Mouse (Mus musculus): ENCODE measurements at regions not wholly inside any gene's neighbourhood (a gene's known extent, or its start where the extent isn't known, plus 50 kb on each side); places are given as distances from the start of the nearest gene placed in this dataset.
A peak's percentile ranks its signal among the peaks of the same experiment; 100 is the strongest.

- no peaks in the 10 kb centered on the region for H3K36me3 ChIP-seq
- no peak overlapping the region for H3K9ac ChIP-seq (replicated peaks)
- 0 out of 2 replicates have a peak, but pooled peaks cover 2% of the 10 kb centered on the region for H3K27me3 ChIP-seq
- H3K4me3 ChIP-seq: no peak overlapping the region
- no peak for ATAC-seq (replicated peaks)
- H3K4me2 ChIP-seq (replicated peaks): no peak overlapping the region
- H3K9me3 ChIP-seq: peaks cover 5% of the 10 kb centered on the region; the same call in 1 of the 2 replicates
- no peak overlapping the region for H3K27ac ChIP-seq (replicated peaks)
- 89% methylated on average over 10 of the region's 10 CpGs for WGBS
- H3K4me1 ChIP-seq: no peaks in the 10 kb centered on the region
Observed at GRCm38 (mm10) chr2:169100516-169100915, 145.1 kb upstream of the Zfp64 start.

GRCm38 (mm10) chr2:169099678-169100077 lies 144.3 kb upstream of the Zfp64 start:
- Histone ChIP-seq H3K9ac (replicated peaks) (no peak overlapping the region), H3K4me3 (no peak overlapping the region), H3K4me2 (replicated peaks) (no peak overlapping the region), H3K36me3 (no peaks in the 10 kb centered on the region), H3K27ac (replicated peaks) (no peak overlapping the region), H3K4me1 (no peaks in the 10 kb centered on the region), H3K27me3 (0 out of 2 replicates have a peak, but pooled peaks cover 5% of the 10 kb centered on the region), H3K9me3 (peaks cover 5% of the 10 kb centered on the region)
- no peak for ATAC-seq (replicated peaks)
- 81% methylated on average over 12 of the region's 12 CpGs for WGBS

- no peak overlapping the region for H3K9ac ChIP-seq (replicated peaks)
- no peaks in the 10 kb centered on the region for H3K36me3 ChIP-seq
- H3K9me3 ChIP-seq: peaks cover 5% of the 10 kb centered on the region
- ATAC-seq (replicated peaks): no peak
- no peak overlapping the region for H3K4me3 ChIP-seq
- H3K27me3 ChIP-seq: 0 out of 2 replicates have a peak, but pooled peaks cover 5% of the 10 kb centered on the region
- no peak overlapping the region for H3K27ac ChIP-seq (replicated peaks)
- H3K4me1 ChIP-seq: peaks cover 9% of the 10 kb centered on the region
- WGBS: 88% methylated on average over 6 of the region's 6 CpGs
- no peak overlapping the region for H3K4me2 ChIP-seq (replicated peaks)
Observed at GRCm38 (mm10) chr2:169098591-169098990, 143.2 kb upstream of the Zfp64 start.

- H3K4me2 ChIP-seq (replicated peaks): peak overlapping the region; percentile 14; the same call in 1 of the 2 replicates
Observed at GRCm38 (mm10) chr2:169094011-169094754, 138.8 kb upstream of the Zfp64 start.

GRCm38 (mm10) chr2:169090256-169090655 lies 134.9 kb upstream of the Zfp64 start:
- no peak for ATAC-seq (replicated peaks)
- WGBS: 82% methylated on average over 3 of the region's 3 CpGs
- H3K27me3 ChIP-seq: 0 out of 2 replicates have a peak, but pooled peaks cover 2% of the 10 kb centered on the region
- no peak overlapping the region for H3K4me2 ChIP-seq (replicated peaks)
- H3K9me3 ChIP-seq: no peaks in the 10 kb centered on the region; the same call in 1 of the 2 replicates
- H3K9ac ChIP-seq (replicated peaks): no peak overlapping the region
- H3K36me3 ChIP-seq: no peaks in the 10 kb centered on the region
- H3K4me3 ChIP-seq: no peak overlapping the region
- no peak overlapping the region for H3K27ac ChIP-seq (replicated peaks)
- peaks cover 9% of the 10 kb centered on the region for H3K4me1 ChIP-seq

More at GRCm38 (mm10) chr2:169094011-169094754, 138.8 kb upstream of the Zfp64 start:
- ATAC-seq (replicated peaks): no peak
- H3K4me3 ChIP-seq: 0 out of 2 replicates have a peak overlapping the region, but pooled peaks have one; percentile 5
- H3K9me3 ChIP-seq: no peaks in the 10 kb centered on the region; the same call in 1 of the 2 replicates
- WGBS: 11% methylated on average over 22 of the region's 22 CpGs
- peaks cover 9% of the 10 kb centered on the region for H3K4me1 ChIP-seq
- no peak overlapping the region for H3K9ac ChIP-seq (replicated peaks)
- H3K27me3 ChIP-seq: 0 out of 2 replicates have a peak, but pooled peaks cover 5% of the 10 kb centered on the region
- no peaks in the 10 kb centered on the region for H3K36me3 ChIP-seq
- no peak overlapping the region for H3K27ac ChIP-seq (replicated peaks)

- Histone ChIP-seq H3K9me3 (no peaks in the 10 kb centered on the region), H3K9ac (replicated peaks) (no peak overlapping the region), H3K36me3 (no peaks in the 10 kb centered on the region), H3K4me2 (replicated peaks) (no peak overlapping the region), H3K4me3 (no peak overlapping the region), H3K27ac (replicated peaks) (no peak overlapping the region), H3K4me1 (peaks cover 2% of the 10 kb centered on the region), H3K27me3 (no peaks in the 10 kb centered on the region)
- no peak for ATAC-seq (replicated peaks)
- WGBS: 84% methylated on average over 16 of the region's 16 CpGs
Observed at GRCm38 (mm10) chr2:169088870-169089484, 133.6 kb upstream of the Zfp64 start.

GRCm38 (mm10) chr2:169088301-169088700 lies 132.9 kb upstream of the Zfp64 start:
- H3K9me3 ChIP-seq: no peaks in the 10 kb centered on the region
- no peaks in the 10 kb centered on the region for H3K4me1 ChIP-seq
- no peaks in the 10 kb centered on the region for H3K27me3 ChIP-seq
- no peak overlapping the region for H3K4me2 ChIP-seq (replicated peaks)
- H3K27ac ChIP-seq (replicated peaks): no peak overlapping the region
- ATAC-seq (replicated peaks): no peak
- H3K9ac ChIP-seq (replicated peaks): no peak overlapping the region
- H3K4me3 ChIP-seq: no peak overlapping the region
- no peaks in the 10 kb centered on the region for H3K36me3 ChIP-seq
- WGBS: 93% methylated on average over 10 of the region's 10 CpGs

- ATAC-seq (replicated peaks): no peak
- Histone ChIP-seq H3K4me1 (peaks cover 5% of the 10 kb centered on the region; the same call in 1 of the 2 replicates), H3K27me3 (no peaks in the 10 kb centered on the region), H3K9me3 (no peaks in the 10 kb centered on the region), H3K36me3 (no peaks in the 10 kb centered on the region), H3K4me3 (no peak overlapping the region), H3K4me2 (replicated peaks) (no peak overlapping the region), H3K9ac (replicated peaks) (no peak overlapping the region), H3K27ac (replicated peaks) (no peak overlapping the region)
Observed at GRCm38 (mm10) chr2:169071267-169071666, 115.9 kb upstream of the Zfp64 start.

GRCm38 (mm10) chr2:169065166-169065698 lies 109.8 kb upstream of the Zfp64 start:
- Histone ChIP-seq H3K9me3 (no peaks in the 10 kb centered on the region), H3K4me2 (replicated peaks) (no peak overlapping the region), H3K27ac (replicated peaks) (no peak overlapping the region), H3K4me3 (no peak overlapping the region), H3K4me1 (peaks cover 11% of the 10 kb centered on the region), H3K9ac (replicated peaks) (no peak overlapping the region), H3K36me3 (no peaks in the 10 kb centered on the region), H3K27me3 (no peaks in the 10 kb centered on the region)
- ATAC-seq (replicated peaks): no peak
- 87% methylated on average over 16 of the region's 16 CpGs for WGBS

- peak; percentile 35; the same call in 1 of the 2 replicates for ATAC-seq (replicated peaks)
- Histone ChIP-seq H3K4me1 (peaks cover 12% of the 10 kb centered on the region), H3K9me3 (no peaks in the 10 kb centered on the region), H3K27ac (replicated peaks) (no peak overlapping the region), H3K9ac (replicated peaks) (no peak overlapping the region), H3K36me3 (no peaks in the 10 kb centered on the region), H3K27me3 (no peaks in the 10 kb centered on the region), H3K4me3 (no peak overlapping the region), H3K4me2 (replicated peaks) (no peak overlapping the region)
- 9% methylated on average over 11 of the region's 11 CpGs for WGBS
Observed at GRCm38 (mm10) chr2:169061520-169061919, 106.1 kb upstream of the Zfp64 start.

- no peak overlapping the region for H3K9ac ChIP-seq (replicated peaks)
- WGBS: 57% methylated on average over 13 of the region's 13 CpGs
- H3K27ac ChIP-seq (replicated peaks): no peak overlapping the region; the same call in 1 of the 2 replicates
- no peak overlapping the region for H3K4me3 ChIP-seq
- H3K27me3 ChIP-seq: no peaks in the 10 kb centered on the region
- H3K9me3 ChIP-seq: no peaks in the 10 kb centered on the region
- ATAC-seq (replicated peaks): no peak
- H3K36me3 ChIP-seq: no peaks in the 10 kb centered on the region
- H3K4me2 ChIP-seq (replicated peaks): no peak overlapping the region
- H3K4me1 ChIP-seq: peaks cover 12% of the 10 kb centered on the region
Observed at GRCm38 (mm10) chr2:169060495-169060894, 105.1 kb upstream of the Zfp64 start.

- peaks cover 12% of the 10 kb centered on the region for H3K4me1 ChIP-seq
- ATAC-seq (replicated peaks): no peak
- H3K9ac ChIP-seq (replicated peaks): no peak overlapping the region
- no peak overlapping the region for H3K4me2 ChIP-seq (replicated peaks)
- H3K36me3 ChIP-seq: no peaks in the 10 kb centered on the region
- H3K4me3 ChIP-seq: no peak overlapping the region
- H3K27me3 ChIP-seq: no peaks in the 10 kb centered on the region
- 71% methylated on average over 5 of the region's 5 CpGs for WGBS
- no peaks in the 10 kb centered on the region for H3K9me3 ChIP-seq
- H3K27ac ChIP-seq (replicated peaks): no peak overlapping the region
Observed at GRCm38 (mm10) chr2:169057831-169058230, 102.4 kb upstream of the Zfp64 start.
